Mouse (Mus musculus) E14TG2a.4 (cell line): ENCODE measurements at regions not wholly inside any gene's neighbourhood (a gene's known extent, or its start where the extent isn't known, plus 50 kb on each side); places are given as distances from the start of the nearest gene placed in this dataset.
"Not testable (repeated sequence)": the region's sequence is repeated elsewhere in the genome, so short reads cannot be mapped to it uniquely, and the experiment has no call there.

Experiments used
- H3K27me3 ChIP-seq: 2 replicates; pipeline ENCODE4 v1.6.1; 2014; ENCODE audit warnings: low read length, control low read depth; ENCODE audit not compliant: insufficient read depth
- H3K36me3 ChIP-seq: 2 replicates; pipeline ENCODE4 v1.6.1; 2014; ENCODE audit warnings: low read length, control low read depth; ENCODE audit not compliant: insufficient read depth
- H3K4me1 ChIP-seq: replicated peaks from 2 replicates; pipeline ENCODE4 v1.6.1; 2014; ENCODE audit warnings: low read depth, low read length, control low read depth
- H3K4me3 ChIP-seq: replicated peaks from 2 replicates; pipeline ENCODE4 v1.5.1; 2014; ENCODE audit warnings: mild to moderate bottlenecking, low read length
- H3K9me3 ChIP-seq: 2 replicates; pipeline ENCODE4 v1.6.1; 2014; ENCODE audit warnings: low read length, control low read depth
- CTCF ChIP-seq: conservative IDR thresholded peaks from 2 replicates; pipeline ENCODE4 v1.5.1; 2014; ENCODE audit warnings: low read length
- NANOG ChIP-seq: IDR thresholded peaks from 2 replicates; pipeline ENCODE4 v1.6.1; 2014; ENCODE audit warnings: borderline replicate concordance, low read length, mixed read lengths
- POU5F1 ChIP-seq: IDR thresholded peaks from 2 replicates; pipeline ENCODE4 v1.6.1; 2014; ENCODE audit warnings: low read length, borderline replicate concordance

GRCm38 (mm10) chr15:8789000-8789399, 78.4 kb upstream of the Slc1a3 start:
- peaks cover 12% of the 10 kb centered on the region for H3K4me1 ChIP-seq
- H3K36me3 ChIP-seq = no peaks in the 10 kb centered on the region
- peaks cover 3% of the 10 kb centered on the region; the same call in 1 of the 2 replicates for H3K9me3 ChIP-seq
- H3K27me3 ChIP-seq = peaks cover 4% of the 10 kb centered on the region; the same call in 1 of the 2 replicates
- no peak overlapping the region for H3K4me3 ChIP-seq
- TF ChIP-seq POU5F1 (no peak), NANOG (no peak), CTCF (no peak)

- Histone ChIP-seq H3K27me3 (peaks cover 17% of the 10 kb centered on the region), H3K9me3 (no peaks in the 10 kb centered on the region), H3K4me3 (no peak overlapping the region), H3K36me3 (no peaks in the 10 kb centered on the region), H3K4me1 (peaks cover 32% of the 10 kb centered on the region)
- TF ChIP-seq CTCF = no peak
- no peak for TF ChIP-seq NANOG
- no peak for TF ChIP-seq POU5F1
Measured at GRCm38 (mm10) chr15:8785537-8785936, 75.0 kb upstream of the Slc1a3 start.

GRCm38 (mm10) chr15:8783567-8783966, 73.0 kb upstream of the Slc1a3 start:
- Histone ChIP-seq H3K4me1 (peaks cover 42% of the 10 kb centered on the region), H3K36me3 (no peaks in the 10 kb centered on the region), H3K9me3 (no peaks in the 10 kb centered on the region), H3K4me3 (no peak overlapping the region), H3K27me3 (peaks cover 17% of the 10 kb centered on the region)
- no peak for TF ChIP-seq NANOG
- no peak for TF ChIP-seq POU5F1
- no peak for TF ChIP-seq CTCF

GRCm38 (mm10) chr15:8783036-8783435, 72.5 kb upstream of the Slc1a3 start:
- TF ChIP-seq CTCF = no peak
- no peaks in the 10 kb centered on the region for H3K36me3 ChIP-seq
- H3K4me1 ChIP-seq = peaks cover 42% of the 10 kb centered on the region
- H3K4me3 ChIP-seq = no peak overlapping the region
- H3K27me3 ChIP-seq = peaks cover 13% of the 10 kb centered on the region
- H3K9me3 ChIP-seq = no peaks in the 10 kb centered on the region

- H3K4me1 ChIP-seq = peaks cover 42% of the 10 kb centered on the region
Measured at GRCm38 (mm10) chr15:8782131-8782507, 71.6 kb upstream of the Slc1a3 start.

GRCm38 (mm10) chr15:8781159-8782130, 70.9 kb upstream of the Slc1a3 start:
- H3K36me3 ChIP-seq = no peaks in the 10 kb centered on the region
- peaks cover 13% of the 10 kb centered on the region for H3K27me3 ChIP-seq
- H3K4me3 ChIP-seq = peak overlapping the region; percentile 53
- TF ChIP-seq NANOG (peak; percentile 55; the same call in 1 of the 2 replicates), CTCF (no peak)
- H3K4me1 ChIP-seq = peaks cover 42% of the 10 kb centered on the region
- H3K9me3 ChIP-seq = no peaks in the 10 kb centered on the region

More at GRCm38 (mm10) chr15:8782131-8782507, 71.6 kb upstream of the Slc1a3 start:
- peaks cover 13% of the 10 kb centered on the region for H3K27me3 ChIP-seq
- peak overlapping the region; percentile 53; the same call in 1 of the 2 replicates for H3K4me3 ChIP-seq
- TF ChIP-seq NANOG (no peak), CTCF (no peak), POU5F1 (no peak)
- no peaks in the 10 kb centered on the region for H3K9me3 ChIP-seq
- H3K36me3 ChIP-seq = no peaks in the 10 kb centered on the region

- no peak overlapping the region for H3K4me3 ChIP-seq
- peaks cover 37% of the 10 kb centered on the region for H3K4me1 ChIP-seq
- peaks cover 13% of the 10 kb centered on the region for H3K27me3 ChIP-seq
- H3K9me3 ChIP-seq = no peaks in the 10 kb centered on the region
- no peaks in the 10 kb centered on the region for H3K36me3 ChIP-seq
- no peak for TF ChIP-seq POU5F1
- no peak for TF ChIP-seq CTCF
- no peak for TF ChIP-seq NANOG
Measured at GRCm38 (mm10) chr15:8780371-8780866, 69.9 kb upstream of the Slc1a3 start.

GRCm38 (mm10) chr15:8767624-8768571, 57.3 kb upstream of the Slc1a3 start:
- no peak overlapping the region for H3K4me3 ChIP-seq
- no peaks in the 10 kb centered on the region for H3K27me3 ChIP-seq
- H3K9me3 ChIP-seq = no peaks in the 10 kb centered on the region
- TF ChIP-seq CTCF (no peak), POU5F1 (no peak), NANOG (no peak)
- no peaks in the 10 kb centered on the region for H3K36me3 ChIP-seq
- H3K4me1 ChIP-seq = no peaks in the 10 kb centered on the region

GRCm38 (mm10) chr15:8766208-8766607, 55.6 kb upstream of the Slc1a3 start:
- not testable (repeated sequence) for H3K36me3 ChIP-seq, H3K27me3 ChIP-seq, H3K9me3 ChIP-seq, H3K4me3 ChIP-seq, H3K4me1 ChIP-seq
